Mouse (Mus musculus) CD4-positive helper T cell, adult 2 months (primary cell): ENCODE results near the gene Asb15.

Experiments used
- DNase-seq: peaks from one replicate; pipeline ENCODE4 v3.0.0-alpha.2; 2012; ENCODE audit warnings: low read depth, missing footprints, low spot score

The Asb15 gene

DNA sequence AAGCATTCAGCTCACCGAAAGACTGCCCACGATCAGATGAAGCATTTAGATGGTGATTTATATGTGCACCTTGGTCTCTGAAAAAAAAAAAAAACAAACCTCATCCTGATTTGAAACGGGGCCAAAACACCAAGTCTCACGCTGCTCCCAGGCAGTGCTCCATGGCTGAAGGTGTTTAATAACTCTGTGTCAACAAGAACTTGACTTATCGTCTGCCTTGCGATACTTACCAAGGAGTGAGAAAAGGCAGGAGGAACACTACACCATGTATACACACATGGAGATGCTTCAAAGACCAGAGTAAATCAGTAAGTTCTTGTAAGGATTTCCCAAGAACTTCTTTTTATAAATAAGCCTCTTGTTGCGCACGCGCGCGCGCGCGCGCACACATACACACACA lies 79.6 kb downstream of the Asb15 start:
- DNase-seq = no peak

- no peak for DNase-seq
These were observed 80.2 kb downstream of the Asb15 start for GRCm38 (mm10) chr6:24608129-24608528.

GRCm38 (mm10) chr6:24608682-24609081 lies 80.7 kb downstream of the Asb15 start:
- no peak for DNase-seq

GRCm38 (mm10) chr6:24609531-24609930 lies 81.6 kb downstream of the Asb15 start:
- no peak for DNase-seq

- DNase-seq = no peak
These were observed 82.4 kb downstream of the Asb15 start for GRCm38 (mm10) chr6:24610358-24610757.

DNA sequence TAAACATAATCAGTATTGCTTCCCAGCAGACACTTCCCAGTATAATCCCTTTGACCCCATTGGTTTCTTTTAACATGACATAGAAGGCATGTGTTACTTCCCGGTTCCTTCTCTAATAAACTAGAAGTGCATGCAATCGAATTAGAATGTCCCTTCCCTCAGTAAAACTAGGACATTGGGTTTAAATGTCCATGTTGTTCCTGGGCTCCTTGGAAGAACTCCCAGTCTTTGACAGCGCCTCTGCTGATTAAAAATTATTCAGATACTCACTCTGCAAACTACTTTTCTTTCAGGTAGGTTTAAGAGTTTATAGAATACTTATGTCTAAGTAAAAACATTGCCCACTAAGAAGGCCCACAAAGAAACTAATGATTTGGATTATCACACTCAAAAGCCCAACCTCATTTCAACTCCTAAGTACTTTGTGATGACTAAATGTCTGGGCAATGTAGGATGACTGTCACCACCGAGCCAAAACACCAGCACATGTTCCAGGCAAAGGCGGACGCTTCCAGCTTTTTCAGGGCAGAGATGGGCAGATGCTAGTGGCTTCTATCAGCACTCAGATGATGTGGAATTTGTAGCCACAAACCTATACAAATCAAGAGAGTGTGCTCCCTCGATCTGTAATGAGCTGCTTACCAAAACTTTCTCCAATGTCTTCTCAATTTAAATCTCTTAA lies 84.3 kb downstream of the Asb15 start:
- DNase-seq = no peak

DNA sequence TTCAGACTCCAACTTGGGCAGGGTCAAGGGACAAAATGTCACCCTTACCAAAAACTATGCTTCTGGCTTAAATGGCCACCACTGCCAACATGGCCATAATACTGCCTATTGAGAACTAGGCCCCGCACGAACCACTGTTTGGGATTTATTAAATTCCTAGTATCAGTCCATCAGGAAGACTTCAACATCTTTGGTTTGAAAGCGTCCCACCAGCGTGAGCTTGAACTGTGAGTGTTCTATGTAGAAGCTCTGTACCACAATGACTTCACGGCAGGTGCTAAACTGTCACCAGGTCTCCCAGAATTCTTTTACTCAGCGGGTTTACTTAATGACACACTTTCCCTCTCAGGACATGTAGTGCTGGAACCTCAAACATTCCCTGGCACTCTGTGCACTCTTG lies 85.4 kb downstream of the Asb15 start:
- no peak for DNase-seq

- DNase-seq = no peak
These were observed 86.0 kb downstream of the Asb15 start for GRCm38 (mm10) chr6:24613918-24614317.

GRCm38 (mm10) chr6:24616746-24617145 lies 88.8 kb downstream of the Asb15 start:
- no peak for DNase-seq

DNA sequence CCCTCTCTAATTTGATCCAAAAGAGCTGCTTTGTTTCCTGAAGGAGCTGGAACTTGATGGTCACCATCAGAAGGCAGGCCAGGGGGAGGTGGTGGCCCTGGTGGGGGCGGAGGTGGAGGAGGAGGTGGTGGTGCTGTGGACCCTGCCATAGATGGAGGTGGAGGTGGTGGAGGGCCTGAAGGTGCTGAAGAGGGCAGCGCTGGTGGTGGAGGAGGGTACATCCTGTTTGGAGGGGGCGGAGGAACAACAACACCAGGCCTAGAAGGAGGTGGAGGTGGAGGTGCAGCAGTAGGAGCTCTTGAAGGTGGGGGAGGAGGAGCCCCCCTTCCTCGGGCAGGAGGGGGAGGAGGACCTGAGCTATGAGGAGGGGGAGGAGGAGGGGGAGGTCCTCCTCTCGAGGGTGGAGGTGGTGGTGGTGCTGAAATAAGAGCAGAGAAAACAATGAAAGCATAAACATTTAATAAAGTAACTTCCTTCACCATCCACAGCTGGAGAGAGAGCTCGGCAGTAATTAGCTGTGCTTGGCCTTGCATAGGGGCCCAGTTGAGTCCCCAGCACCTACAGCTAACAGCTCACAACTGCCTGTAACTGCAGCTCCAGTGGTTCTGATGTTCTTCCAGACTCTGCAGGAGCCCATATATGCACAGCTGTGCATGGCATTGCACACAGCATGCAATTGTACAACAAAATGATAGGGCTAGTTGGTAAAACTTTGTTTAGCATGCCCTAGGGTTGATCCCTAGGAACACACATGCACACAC lies 91.5 kb downstream of the Asb15 start:
- DNase-seq = no peak

DNA sequence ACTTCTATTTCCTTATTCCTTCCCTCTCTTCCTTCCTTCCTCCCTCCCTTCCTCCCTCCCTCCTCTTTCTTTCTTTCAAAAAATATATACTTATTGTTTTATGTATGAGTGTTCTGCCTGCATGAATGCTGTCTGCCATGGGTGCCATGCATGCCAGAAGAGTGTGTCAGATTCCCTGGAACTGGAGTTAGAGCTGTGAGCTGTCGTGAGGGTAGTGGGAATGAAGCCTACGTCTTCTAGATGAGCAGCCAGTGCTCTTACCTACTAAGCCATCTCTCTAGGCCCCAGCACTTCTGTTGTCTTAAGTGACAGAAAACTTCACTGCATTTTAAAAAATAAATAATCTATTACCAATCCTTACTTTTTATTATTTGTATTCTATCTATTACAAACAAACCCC lies 93.0 kb downstream of the Asb15 start:
- DNase-seq = no peak

- no peak for DNase-seq
These were observed 94.2 kb downstream of the Asb15 start for GRCm38 (mm10) chr6:24622098-24622497.
